Mouse (Mus musculus): Measurements from ENCODE around the gene Vmn1r139.
"Not testable (repeated sequence)": the region's sequence is repeated elsewhere in the genome, so short reads cannot be mapped to it uniquely, and the experiment has no call there.

Gene Vmn1r139

DNA sequence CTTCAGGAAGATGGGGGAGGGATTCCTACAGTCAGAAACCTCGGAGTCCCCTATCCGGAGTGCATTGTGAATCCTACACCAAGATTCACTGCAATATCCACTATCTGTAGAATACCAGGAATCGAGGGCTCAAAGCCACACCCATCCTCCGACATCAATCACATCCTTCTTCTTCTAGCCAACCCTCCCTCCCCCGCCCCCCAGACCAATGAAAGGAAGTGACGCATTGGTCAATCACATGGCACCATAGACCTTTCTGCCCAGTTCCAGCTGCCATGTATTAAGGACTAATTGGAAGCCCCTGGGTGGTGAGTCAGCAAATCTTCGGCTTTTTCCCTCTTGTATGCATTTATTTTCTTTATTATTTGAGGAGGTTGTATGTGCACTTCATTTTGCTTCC, at the start of gene Vmn1r139:
Gene Vmn1r139, plus strand, starts transcription at position 301 of the 400 bp plus-strand sequence.
- DNase-seq (ENCODE audit: low read depth, low spot score), result not testable (repeated sequence)

DNA sequence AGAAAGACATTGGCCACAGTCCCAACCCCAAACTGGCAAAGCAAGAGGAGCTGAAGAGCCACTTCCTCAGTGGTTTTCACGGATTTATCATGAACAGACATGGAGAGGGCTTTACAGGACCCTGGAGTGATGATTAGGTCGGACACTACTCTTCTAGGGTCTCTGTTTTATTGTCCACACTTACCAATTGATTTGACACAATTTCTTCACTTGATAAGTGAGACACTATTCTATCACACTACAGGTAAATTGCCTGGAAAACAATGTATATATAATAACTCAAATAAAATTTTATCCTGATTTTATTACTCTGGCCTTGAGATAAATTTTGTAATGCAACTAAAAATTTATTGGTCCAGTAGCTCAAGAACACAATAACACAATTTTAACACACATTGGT, 40.1 kb upstream of the Vmn1r139 start, which contains the start of gene Vmn1r138:
Gene Vmn1r138, minus strand, starts transcription at position 101 of the 400 bp plus-strand sequence.
- DNase-seq (ENCODE audit: low read depth, low spot score), result not testable (repeated sequence)

DNA sequence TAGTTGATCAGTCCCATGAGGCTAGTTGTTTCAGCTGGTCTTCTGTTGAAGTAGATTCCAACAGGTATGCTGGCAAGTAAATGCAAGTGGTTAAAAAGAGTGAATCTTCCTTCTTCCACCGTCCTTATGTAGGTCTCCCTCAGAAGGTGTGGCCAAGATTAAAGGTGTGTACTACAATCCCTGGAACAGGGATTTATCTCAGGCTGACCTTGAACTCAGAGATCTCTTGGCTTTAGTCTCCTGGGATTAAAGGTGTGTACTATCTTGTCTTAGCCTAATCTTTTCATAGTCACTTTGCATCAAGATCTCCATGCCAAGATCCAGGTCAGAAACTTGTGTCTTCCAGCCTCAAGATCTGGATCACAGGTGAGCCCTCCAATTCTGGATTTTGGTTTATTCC, 12.7 kb upstream of the Vmn1r139 start, which contains the start of gene Gm6176:
Gene Gm6176, minus strand, starts transcription at position 101 of the 400 bp plus-strand sequence.
- DNase-seq (ENCODE audit: low read depth, low spot score), result not testable (repeated sequence)

DNA sequence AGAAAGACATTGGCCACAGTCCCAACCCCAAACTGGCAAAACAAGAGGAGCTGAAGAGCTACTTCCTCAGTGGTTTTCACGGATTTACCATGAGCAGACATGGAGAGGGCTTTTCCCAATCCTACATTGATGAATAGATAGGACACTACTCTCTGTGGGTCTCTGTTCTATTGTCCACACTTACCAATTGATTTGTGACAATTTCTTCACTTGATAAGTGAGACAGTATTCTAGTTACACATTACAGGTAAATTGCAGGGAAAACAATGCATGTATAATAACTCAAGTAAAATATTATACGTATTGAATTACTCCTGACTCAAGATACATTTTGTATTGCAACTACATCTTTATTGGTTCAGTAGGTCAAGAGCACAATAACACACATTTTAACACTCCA, 49.3 kb downstream of the Vmn1r139 start, which contains the start of gene Gm16451:
Gene Gm16451, minus strand, starts transcription at position 101 of the 400 bp plus-strand sequence.
- DNase-seq (ENCODE audit: low read depth, low spot score), result not testable (repeated sequence)

DNA sequence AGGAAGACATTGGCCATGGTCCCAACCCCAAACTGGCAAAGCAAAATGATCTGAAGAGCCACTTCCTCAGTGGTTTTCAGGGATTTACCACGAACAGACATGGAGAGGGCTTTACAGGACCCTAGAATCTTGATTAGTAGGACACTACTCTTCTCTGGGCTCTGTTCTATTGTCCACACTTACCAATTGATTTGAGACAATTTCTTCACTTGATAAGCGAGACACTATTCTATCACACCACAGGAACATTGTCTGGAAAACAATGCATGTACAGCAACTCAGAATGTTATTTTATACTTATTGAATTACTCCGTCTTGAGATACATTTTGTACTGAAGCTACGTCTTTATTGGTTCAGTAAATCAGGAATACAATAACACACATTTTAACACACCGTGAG, 65.8 kb downstream of the Vmn1r139 start, which contains the start of gene Gm10666:
Gene Gm10666, minus strand, starts transcription at position 101 of the 400 bp plus-strand sequence.
- not testable (repeated sequence) for DNase-seq (ENCODE audit: low read depth, low spot score)

Measured in 3T3-L1 (cell line).